Mouse (Mus musculus) intestine, embryonic 16.5 days (tissue): ENCODE results near the gene Glrx5. TPM values are rescaled to one million over a fixed set of nuclear protein-coding genes. Genes with fewer than 3 reads are reported as not detected.

ENCODE experiments used
- ATAC-seq: fragments of 200-750 bp; cut with Nextera tagmentation; 2 replicates; pipeline ENCODE4 v1.8.0; 2017; ENCODE audit warnings: moderate TSS enrichment, moderate library complexity
- H3K27ac ChIP-seq: fragments of 300-500 bp; sonication (generic); 2 replicates; pipeline ENCODE4 v1.5.1; 2014; ENCODE audit warnings: mild to moderate bottlenecking, low read length
- H3K27me3 ChIP-seq: fragments of 300-500 bp; sonication (generic); replicated peaks from 2 replicates; pipeline ENCODE4 v1.6.1; 2014; ENCODE audit warnings: low read length, control low read depth, mixed read lengths; ENCODE audit not compliant: control insufficient read depth, insufficient read depth
- H3K36me3 ChIP-seq: fragments of 300-500 bp; sonication (generic); 2 replicates; pipeline ENCODE4 v1.6.1; 2014; ENCODE audit warnings: low read length, control low read depth; ENCODE audit not compliant: control insufficient read depth, insufficient read depth
- H3K4me1 ChIP-seq: fragments of 300-500 bp; sonication (generic); 2 replicates; pipeline ENCODE4 v1.6.1; 2014; ENCODE audit warnings: low read length, control low read depth, mixed read lengths; ENCODE audit not compliant: control insufficient read depth, insufficient read depth
- H3K4me2 ChIP-seq: fragments of 300-500 bp; sonication (generic); 2 replicates; pipeline ENCODE4 v1.6.1; 2014; ENCODE audit warnings: low read depth, low read length, control low read depth
- H3K4me3 ChIP-seq: fragments of 300-500 bp; sonication (generic); 2 replicates; pipeline ENCODE4 v1.5.1; 2014; ENCODE audit warnings: mild to moderate bottlenecking, low read length
- H3K9ac ChIP-seq: fragments of 300-500 bp; sonication (generic); 2 replicates; pipeline ENCODE4 v1.6.1; 2014; ENCODE audit warnings: low read depth, low read length
- H3K9me3 ChIP-seq: fragments of 300-500 bp; sonication (generic); 2 replicates; pipeline ENCODE4 v1.6.1; 2016; ENCODE audit warnings: low read length, control low read depth; ENCODE audit not compliant: control insufficient read depth
- WGBS: fragments of 180-500 bp; shearing (Covaris S2); extraction: QIAGEN DNeasy Blood & Tissue Kit; methylation state at CpG from one replicate; pipeline ENCODE4 v1.1.7; 2014; 5-methylcytosine and 5-hydroxymethylcytosine counted together
- polyA plus RNA-seq: library from polyadenylated mRNA; unstranded; fragments of >200 nt; fragmentation: Nextera tagmentation; extraction: Ambion mirVana; gene quantifications from 2 replicates; pipeline ENCODE4 v1.2.1, GENCODE M21; 2015

Glrx5 gene
- polyA plus RNA-seq, 1 experiment from 2014 or later: 199 TPM

DNA sequence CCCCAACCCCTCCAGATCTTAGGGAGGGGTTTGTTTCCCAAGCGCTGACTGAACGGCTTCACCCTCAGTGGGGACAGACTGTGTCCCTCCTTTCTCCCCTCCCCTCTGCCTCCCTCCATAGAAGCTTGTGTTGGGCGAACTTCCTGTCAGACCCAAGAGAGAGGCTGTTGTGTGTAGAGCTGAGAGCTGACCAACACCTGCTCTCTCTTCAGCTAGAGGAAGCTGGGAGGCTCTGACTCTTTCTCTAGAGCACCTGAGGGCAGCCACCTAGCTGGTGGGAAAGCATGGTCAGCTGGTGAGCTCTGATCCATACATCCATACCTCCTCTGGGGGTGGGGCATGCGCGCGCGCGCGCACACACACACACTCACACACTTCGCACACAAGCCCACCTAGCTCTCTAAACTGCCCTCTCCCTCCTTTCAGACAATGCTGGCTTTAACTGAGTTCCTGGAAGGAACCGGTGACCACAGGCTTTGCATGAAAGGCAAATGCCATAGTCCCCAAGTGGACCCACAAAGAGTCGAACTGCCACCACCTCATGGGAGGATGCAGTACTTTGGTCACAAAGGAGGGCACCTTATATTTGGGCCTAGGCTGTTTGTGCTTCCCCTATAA lies 37.1 kb upstream of the Glrx5 start:
- Histone ChIP-seq H3K4me2 (no peak overlapping the region), H3K9me3 (no peaks in the 10 kb centered on the region), H3K4me3 (no peak overlapping the region), H3K36me3 (no peaks in the 10 kb centered on the region), H3K4me1 (peaks cover 9% of the 10 kb centered on the region; the same call in 1 of the 2 replicates), H3K27ac (no peak overlapping the region), H3K27me3 (no peaks in the 10 kb centered on the region; the same call in 1 of the 2 replicates), H3K9ac (no peak overlapping the region)
- 77% methylated on average over 12 of the region's 12 CpGs for WGBS
- no peak for ATAC-seq

DNA sequence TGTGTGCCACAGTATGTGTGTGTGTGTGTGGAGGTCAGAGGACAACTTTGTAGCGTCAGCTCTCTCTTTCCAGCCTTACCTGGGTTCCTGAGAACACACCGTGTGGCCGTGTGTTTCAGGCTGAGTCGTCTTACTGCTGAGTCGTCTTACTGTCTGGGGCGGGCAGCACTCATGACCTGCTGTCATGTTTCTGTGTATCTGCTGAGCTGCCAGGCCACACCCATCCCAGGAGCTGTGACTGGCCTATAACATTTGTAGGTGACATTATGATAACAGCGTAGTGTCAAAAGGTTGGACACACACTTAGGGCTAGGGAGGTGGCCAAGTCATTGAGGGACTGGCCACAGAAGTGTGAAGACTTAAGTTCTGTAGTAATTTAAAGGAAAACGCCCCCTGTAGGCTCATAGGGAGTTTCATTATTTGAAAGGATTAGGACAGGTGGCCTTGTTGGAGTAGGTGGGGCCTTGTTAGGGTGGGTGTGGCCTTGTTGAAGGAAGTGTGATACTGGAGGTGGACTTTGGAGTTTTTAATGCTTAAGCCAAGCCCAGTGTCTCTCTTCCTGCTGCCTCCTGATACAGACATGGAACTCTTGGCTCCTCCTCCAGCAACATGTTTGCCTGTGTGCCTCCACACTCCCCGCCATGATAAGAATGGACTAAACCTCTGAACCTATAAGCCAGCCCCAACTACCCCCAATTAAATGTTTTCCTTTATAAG lies 36.3 kb upstream of the Glrx5 start:
- H3K9me3 ChIP-seq: no peaks in the 10 kb centered on the region
- 82% methylated on average over 9 of the region's 9 CpGs for WGBS
- H3K27ac ChIP-seq: no peak overlapping the region
- ATAC-seq: peak; percentile 39
- peaks cover 14% of the 10 kb centered on the region; the same call in 1 of the 2 replicates for H3K4me1 ChIP-seq
- no peaks in the 10 kb centered on the region; the same call in 1 of the 2 replicates for H3K27me3 ChIP-seq
- H3K4me3 ChIP-seq: no peak overlapping the region
- H3K36me3 ChIP-seq: no peaks in the 10 kb centered on the region
- H3K4me2 ChIP-seq: no peak overlapping the region
- no peak overlapping the region for H3K9ac ChIP-seq

DNA sequence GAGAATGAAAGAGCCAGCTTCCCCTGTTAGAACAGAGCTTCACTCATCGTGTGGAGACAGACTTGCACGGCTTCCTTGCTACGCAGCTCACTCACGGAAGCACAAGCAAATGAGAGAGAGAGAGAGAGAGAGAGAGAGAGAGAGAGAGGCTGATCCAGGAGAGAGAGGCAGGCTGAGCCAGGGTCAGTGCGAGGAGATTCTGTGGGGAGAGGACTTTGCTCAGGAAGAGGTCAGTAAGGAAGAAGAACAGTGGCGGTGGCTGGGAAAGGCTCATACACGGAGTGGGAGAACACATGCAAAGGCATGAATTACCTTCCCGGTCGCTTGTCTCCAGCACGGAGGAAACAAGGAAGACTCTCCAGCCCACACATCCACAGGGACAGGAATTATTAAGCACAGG lies 35.3 kb upstream of the Glrx5 start:
- H3K9me3 ChIP-seq: no peaks in the 10 kb centered on the region
- 73% methylated on average over 10 of the region's 10 CpGs for WGBS
- H3K36me3 ChIP-seq: no peaks in the 10 kb centered on the region
- H3K4me2 ChIP-seq: no peak overlapping the region
- H3K27me3 ChIP-seq: no peaks in the 10 kb centered on the region; the same call in 1 of the 2 replicates
- H3K4me1 ChIP-seq: peaks cover 14% of the 10 kb centered on the region; the same call in 1 of the 2 replicates
- no peak for ATAC-seq
- H3K4me3 ChIP-seq: no peak overlapping the region
- H3K27ac ChIP-seq: peak overlapping the region; percentile 25; the same call in 1 of the 2 replicates
- no peak overlapping the region for H3K9ac ChIP-seq

DNA sequence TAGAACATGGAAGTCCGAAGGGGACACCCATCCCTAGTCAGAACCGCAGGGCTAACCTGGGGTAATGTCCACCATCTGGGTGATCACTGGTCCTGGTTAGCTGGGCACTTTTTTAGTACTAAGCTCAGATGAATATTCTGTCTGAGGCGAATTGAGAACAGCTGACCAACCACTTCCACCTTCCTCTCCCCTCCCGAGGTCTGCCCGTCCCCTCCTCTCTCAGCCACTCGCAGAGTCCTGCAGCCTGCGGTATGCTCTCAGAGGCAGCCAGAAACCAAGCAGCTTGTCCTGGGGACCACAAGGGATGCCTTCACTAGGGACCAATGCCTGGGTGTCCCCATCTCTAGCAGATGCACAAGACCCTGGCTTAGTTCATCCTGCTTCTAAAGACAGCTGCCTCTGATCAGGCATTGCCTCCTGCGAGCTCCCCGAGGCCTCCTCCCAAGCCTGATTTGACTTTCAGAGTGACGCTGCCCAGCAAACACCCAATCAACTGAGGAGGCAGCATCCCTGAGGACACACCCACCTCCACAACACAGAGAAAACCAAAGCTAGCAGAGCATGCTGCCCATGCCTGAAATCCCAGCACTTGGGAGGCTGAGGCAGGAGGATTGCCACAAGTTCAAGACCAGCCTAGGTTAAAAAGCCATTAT lies 34.7 kb upstream of the Glrx5 start:
- WGBS: 78% methylated on average over 10 of the region's 10 CpGs
- H3K27ac ChIP-seq: no peak overlapping the region
- no peak for ATAC-seq
- no peak overlapping the region for H3K4me2 ChIP-seq
- H3K9ac ChIP-seq: no peak overlapping the region
- H3K4me3 ChIP-seq: no peak overlapping the region
- no peaks in the 10 kb centered on the region for H3K36me3 ChIP-seq
- no peaks in the 10 kb centered on the region for H3K9me3 ChIP-seq
- H3K4me1 ChIP-seq: peaks cover 17% of the 10 kb centered on the region
- no peaks in the 10 kb centered on the region; the same call in 1 of the 2 replicates for H3K27me3 ChIP-seq

DNA sequence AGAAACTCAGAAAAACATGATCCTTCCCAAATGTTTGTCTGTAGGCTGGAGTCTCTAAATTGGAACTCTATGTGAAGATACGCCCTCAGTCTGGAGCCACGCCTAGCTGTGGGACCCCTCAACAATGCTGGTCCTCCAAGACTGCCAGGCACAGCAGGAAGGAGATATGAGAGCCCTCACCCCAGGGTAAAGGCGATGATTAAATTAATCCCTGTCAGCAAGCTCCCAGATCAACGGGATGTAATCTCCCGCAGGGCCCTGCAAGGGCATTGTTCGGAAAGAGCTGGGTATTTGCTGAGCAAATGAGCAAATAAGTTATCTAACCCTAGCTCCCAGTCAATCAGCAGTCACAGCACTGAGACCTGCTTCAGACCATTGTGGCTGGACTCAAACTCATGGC lies 33.9 kb upstream of the Glrx5 start:
- H3K4me1 ChIP-seq: peaks cover 23% of the 10 kb centered on the region
- H3K27ac ChIP-seq: no peak overlapping the region
- H3K27me3 ChIP-seq: no peaks in the 10 kb centered on the region
- H3K4me3 ChIP-seq: no peak overlapping the region
- no peaks in the 10 kb centered on the region for H3K9me3 ChIP-seq
- 69% methylated on average over 6 of the region's 6 CpGs for WGBS
- H3K4me2 ChIP-seq: no peak overlapping the region
- ATAC-seq: no peak
- no peaks in the 10 kb centered on the region for H3K36me3 ChIP-seq
- H3K9ac ChIP-seq: no peak overlapping the region

DNA sequence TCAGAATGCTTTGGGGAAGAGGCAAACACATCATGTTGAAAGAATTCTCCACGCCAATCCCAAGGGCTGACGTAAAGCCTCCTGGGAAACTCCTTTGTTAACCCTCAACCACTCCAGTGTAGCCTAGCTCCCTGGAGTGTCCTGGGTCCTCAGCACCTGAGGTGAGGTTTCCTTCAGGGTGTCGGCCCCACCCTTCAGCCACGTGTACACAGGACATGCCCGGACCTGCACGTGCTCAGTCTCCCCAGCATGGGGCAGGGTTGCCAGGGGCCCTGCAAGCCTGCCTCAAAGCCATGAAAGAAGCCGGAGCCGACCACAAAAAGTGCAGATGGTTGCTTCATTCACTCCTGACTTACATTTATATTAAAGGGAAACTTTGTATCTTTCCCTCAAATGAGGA lies 33.3 kb upstream of the Glrx5 start:
- Histone ChIP-seq H3K9ac (no peak overlapping the region), H3K4me2 (no peak overlapping the region), H3K27ac (no peak overlapping the region), H3K9me3 (no peaks in the 10 kb centered on the region), H3K27me3 (no peaks in the 10 kb centered on the region), H3K4me3 (no peak overlapping the region), H3K4me1 (peaks cover 24% of the 10 kb centered on the region), H3K36me3 (no peaks in the 10 kb centered on the region)
- WGBS: 49% methylated on average over 8 of the region's 8 CpGs
- 0 out of 2 replicates have a peak, but pooled peaks have one; percentile 25 for ATAC-seq

DNA sequence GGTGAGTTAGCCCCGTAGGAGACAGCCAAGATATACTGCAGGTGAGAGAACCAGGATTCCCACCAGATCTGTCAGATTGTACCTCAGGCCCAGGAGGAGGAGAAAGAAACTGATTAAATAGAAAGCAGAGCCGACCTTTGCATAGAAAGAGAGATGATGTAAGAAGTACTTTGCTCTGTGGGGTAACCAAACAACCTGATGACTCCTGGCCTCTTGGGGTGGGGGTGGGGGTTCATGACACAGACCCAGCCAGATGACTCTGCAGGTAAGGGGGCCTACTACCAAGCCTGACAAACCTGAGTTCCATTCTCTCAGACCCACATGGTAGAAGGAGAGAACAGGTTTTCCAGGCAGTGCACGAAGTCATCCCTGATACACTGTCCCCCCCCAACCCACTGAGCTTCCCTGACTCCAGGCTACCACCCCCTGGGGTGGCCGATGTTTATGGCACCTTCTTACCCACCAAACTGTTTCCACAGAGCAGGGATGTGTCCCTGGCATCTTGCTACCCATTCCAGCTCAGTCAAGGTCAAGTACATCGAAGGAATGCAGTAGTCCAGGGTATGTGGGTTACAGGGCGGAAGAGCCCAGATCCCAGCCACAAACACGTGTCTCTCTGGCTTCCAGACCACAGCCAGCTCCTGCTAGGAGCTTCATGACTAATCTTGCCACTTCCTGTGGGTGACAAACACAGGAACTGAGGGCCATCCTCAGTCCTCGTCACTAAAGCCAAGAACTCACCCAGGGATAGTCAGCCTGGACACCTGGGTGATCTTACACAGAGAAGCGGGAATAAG lies 31.8 kb upstream of the Glrx5 start:
- Histone ChIP-seq H3K36me3 (no peaks in the 10 kb centered on the region), H3K4me1 (peaks cover 24% of the 10 kb centered on the region), H3K27ac (peak overlapping the region; percentile 74; the same call in 1 of the 2 replicates), H3K27me3 (no peaks in the 10 kb centered on the region), H3K4me2 (no peak overlapping the region), H3K9ac (no peak overlapping the region), H3K9me3 (no peaks in the 10 kb centered on the region), H3K4me3 (no peak overlapping the region)
- ATAC-seq: peak; percentile 49
- 66% methylated on average over 9 of the region's 9 CpGs for WGBS

DNA sequence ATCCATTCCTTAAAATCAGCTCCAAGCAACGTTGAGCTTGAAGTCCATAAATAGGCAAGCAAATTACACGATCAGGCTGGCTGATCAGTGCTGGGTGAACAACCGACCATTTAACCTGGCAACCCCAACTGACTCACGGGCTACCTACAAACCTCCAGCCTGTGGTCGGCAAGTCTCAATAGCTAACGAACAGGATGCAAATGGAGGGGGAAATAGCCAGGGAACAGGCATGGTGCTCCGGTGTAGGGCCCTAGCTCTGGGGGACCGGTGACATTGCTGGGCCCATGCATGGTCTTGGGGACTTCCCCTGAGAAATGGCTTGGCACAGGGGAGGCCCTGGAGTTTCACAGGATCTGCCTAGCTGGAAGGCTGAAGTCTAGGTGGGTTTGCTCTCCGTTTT lies 31.2 kb upstream of the Glrx5 start:
- Histone ChIP-seq H3K9me3 (no peaks in the 10 kb centered on the region), H3K4me1 (peaks cover 24% of the 10 kb centered on the region), H3K27me3 (no peaks in the 10 kb centered on the region), H3K36me3 (no peaks in the 10 kb centered on the region), H3K27ac (no peak overlapping the region), H3K4me3 (no peak overlapping the region), H3K9ac (no peak overlapping the region), H3K4me2 (no peak overlapping the region)
- 83% methylated on average over 9 of the region's 9 CpGs for WGBS
- no peak for ATAC-seq
